Mouse (Mus musculus): ENCODE data around the gene Olfr1417.
"Not testable (repeated sequence)": the region's sequence is repeated elsewhere in the genome, so short reads cannot be mapped to it uniquely, and the experiment has no call there.

Olfr1417 gene

DNA sequence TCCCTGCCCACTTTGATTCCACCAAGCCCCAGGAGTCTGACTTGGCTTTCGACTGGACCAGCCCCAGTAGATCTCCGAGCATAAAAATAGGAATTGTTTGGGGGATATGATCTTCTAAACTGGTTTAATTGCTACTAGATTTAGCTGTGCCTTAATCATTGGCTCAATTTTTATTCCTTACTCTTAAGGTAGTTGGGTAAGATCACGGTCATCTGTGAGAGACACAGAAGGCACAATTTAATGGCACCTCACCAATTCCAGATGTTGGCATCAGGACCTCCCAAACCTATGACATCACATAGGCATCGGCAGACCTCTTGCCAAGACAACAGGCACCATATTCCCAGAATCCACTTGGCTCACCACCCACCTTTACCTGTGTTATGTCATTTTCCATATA, at the start of gene Olfr1417:
Olfr1417 (minus strand) TSS at position 101 of the 400 bp plus-strand sequence.
- no peak for DNase-seq (ENCODE audit: low spot score)

DNA sequence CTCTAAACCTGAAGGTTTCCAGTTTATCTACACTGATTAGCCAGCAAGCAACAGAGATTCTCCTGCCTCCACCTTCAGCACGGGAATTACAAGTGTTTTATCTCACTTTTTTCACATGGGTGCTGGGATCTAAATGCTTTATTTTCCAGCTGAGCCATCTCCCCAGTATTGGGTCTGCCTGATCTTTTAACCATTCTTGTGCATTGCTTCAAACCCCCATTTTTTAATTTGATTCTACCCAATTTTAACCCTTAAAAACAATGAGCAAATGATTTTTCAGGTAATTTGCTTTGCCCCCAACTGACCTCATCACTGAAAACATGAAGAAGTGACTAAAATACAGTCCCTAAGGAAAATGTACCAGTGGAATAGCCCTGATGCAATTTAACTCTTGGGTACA, 47.2 kb upstream of the Olfr1417 start, which contains the start of gene Olfr1420:
Olfr1420 (plus strand) TSS at position 301 of the 400 bp plus-strand sequence.
- no peak for DNase-seq (ENCODE audit: low spot score)

DNA sequence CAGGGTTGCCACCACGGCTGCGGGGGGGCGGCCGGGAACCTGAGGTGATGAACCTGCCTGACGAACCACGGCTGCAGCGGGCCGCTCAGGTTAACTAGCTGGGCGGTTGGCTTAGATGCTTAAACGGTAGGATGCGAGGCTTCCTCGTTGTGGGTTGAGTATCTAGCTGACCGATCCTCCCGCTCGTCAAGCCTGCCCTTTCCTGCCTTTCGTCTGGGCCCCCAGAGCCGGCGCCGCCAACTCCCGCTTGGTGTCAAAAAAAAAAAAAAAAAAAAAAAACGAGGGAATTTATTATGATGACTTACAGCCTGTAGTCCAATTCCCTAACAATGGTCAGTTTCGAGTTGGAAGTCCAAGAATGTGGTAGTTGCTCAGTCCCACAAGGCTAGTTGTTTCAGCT, 39.4 kb upstream of the Olfr1417 start:
- not testable (repeated sequence) for DNase-seq (ENCODE audit: low spot score)

DNA sequence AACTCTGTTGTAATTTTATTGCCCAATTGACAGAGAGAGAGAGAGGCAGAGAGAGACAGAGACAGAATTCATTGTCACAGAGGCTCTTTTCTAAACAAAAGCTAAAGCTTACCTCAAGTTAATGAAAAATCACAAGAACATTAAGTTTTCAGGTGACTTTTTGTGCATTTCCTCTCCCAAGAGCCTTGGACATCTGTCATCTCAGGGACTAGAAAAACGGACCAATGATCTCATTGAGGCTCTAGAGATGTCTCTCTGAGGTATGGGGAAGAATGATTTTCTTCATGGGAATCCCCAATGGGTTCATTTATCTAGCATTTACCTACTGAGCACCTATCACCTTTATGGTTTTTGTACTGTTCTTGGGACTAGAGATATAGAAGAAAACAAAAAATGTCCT, 36.0 kb upstream of the Olfr1417 start, which contains the start of gene Olfr1419:
Olfr1419 (minus strand) TSS at position 101 of the 400 bp plus-strand sequence.
- DNase-seq (ENCODE audit: low spot score) = no peak

DNA sequence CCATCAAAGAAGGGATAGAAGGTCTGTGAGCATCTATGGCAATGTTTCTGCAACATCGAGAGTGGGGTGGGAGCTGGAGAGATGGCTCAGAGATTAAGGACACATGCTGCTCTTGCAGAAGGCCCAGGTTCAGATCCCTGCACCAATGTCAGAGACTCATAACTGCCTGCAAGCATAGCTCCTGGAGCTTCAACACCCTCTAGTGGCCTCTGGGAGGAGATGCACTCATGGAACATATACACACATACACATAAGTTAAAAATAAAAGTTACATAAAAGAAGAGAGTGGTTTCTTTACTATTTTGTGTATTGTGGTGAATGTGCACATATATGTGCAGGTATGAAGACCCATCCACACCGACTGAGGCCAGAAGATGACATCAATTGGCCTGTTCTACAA, 28.8 kb upstream of the Olfr1417 start:
- no peak for DNase-seq (ENCODE audit: low spot score)

DNA sequence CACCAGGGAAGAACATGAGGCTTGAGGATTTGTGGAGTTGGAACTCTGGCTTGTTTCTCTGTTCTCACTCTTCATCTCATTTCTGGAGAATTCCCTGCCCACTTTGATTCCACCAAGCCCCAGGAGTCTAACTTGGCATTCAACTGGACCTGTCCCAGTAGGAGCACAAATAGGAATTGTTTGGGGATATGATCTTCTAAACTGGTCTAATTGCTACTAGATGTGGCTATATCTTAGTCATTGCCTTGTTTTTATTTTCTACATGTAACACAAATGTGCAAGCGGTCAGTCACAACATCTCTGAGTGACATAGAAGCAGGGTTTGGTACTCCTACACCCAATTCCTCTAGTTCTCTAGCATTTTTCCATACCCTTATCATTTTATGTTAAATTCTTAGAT, 21.9 kb upstream of the Olfr1417 start, which contains the start of gene Olfr1418:
Olfr1418 (minus strand) TSS at position 101 of the 400 bp plus-strand sequence.
- no peak for DNase-seq (ENCODE audit: low spot score)

DNA sequence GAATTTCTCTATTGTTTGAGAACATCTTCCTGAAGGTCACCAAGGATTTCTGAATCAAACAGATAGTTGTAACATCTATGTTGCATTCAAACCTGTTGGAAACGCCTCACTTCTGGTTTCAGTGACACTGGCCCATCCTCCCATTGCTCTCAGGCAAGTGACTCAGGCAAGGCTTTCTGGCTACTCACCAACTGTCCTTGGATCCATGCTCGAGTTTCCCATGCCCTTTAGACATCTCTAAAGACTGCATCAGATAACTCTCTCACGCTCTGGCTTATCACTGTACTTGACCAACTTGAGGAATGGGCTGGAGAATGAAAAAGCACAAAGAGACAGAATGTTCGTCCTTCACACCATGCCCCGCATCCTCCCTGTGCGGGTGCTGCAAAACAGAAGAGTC, 17.5 kb upstream of the Olfr1417 start:
- no peak for DNase-seq (ENCODE audit: low spot score)

DNA sequence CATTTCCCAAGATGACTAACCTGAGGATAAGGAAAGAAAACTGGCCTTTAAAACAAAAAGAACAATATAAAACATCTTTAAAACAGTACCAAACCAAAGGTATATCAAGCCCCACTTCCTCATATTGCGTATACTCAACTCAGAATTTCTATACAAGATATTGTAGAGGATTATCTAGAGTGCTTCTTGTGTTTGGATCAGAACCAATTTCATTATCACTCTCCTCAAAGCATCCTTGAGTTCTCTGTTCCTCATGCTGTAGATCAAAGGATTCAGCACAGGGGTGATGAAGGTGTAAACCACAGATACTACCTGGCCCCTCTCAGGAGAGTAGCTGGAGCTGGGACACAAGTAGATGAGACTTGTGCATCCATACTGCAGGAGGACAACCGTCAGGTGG, 15.8 kb upstream of the Olfr1417 start:
- no peak for DNase-seq (ENCODE audit: low spot score)

DNA sequence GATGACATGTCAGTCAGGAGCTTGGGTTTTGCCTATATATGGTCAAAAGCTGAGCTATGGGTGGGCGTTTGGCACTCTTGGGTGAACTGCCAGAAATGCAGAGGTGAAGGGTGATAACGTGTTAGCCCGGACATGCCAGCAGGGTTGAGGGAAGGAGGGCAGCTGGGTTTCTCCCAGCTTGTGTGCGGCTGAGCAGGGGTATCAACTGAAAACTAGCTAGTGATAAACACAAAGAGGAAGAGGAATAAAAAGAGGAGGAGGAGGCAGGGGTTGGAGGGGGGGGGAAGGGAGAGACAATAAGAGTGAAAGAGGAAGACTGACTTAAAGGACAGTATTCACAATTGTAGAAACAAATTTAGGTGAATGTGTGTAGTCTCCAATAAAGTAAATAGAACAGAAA, 13.6 kb upstream of the Olfr1417 start:
- DNase-seq (ENCODE audit: low spot score) = no peak

DNA sequence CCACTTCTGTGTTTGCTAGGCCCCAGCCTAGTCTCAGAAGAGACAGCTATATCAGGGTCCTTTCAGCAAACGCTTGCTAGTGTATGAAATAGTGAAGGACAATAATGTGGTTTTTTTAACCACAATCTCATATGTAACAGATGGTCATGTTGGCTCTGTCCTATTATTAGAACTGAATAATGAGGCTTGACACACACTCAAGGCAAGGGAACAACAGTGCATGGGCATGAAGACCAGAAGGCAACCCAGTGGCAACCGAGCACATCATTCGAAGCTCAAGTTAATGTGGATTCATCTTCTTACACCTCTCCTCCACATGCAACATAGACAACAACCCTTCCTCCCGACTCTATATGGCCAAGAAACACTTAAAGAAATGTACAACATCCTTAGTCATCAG, 7.3 kb upstream of the Olfr1417 start:
- no peak for DNase-seq (ENCODE audit: low spot score)

DNA sequence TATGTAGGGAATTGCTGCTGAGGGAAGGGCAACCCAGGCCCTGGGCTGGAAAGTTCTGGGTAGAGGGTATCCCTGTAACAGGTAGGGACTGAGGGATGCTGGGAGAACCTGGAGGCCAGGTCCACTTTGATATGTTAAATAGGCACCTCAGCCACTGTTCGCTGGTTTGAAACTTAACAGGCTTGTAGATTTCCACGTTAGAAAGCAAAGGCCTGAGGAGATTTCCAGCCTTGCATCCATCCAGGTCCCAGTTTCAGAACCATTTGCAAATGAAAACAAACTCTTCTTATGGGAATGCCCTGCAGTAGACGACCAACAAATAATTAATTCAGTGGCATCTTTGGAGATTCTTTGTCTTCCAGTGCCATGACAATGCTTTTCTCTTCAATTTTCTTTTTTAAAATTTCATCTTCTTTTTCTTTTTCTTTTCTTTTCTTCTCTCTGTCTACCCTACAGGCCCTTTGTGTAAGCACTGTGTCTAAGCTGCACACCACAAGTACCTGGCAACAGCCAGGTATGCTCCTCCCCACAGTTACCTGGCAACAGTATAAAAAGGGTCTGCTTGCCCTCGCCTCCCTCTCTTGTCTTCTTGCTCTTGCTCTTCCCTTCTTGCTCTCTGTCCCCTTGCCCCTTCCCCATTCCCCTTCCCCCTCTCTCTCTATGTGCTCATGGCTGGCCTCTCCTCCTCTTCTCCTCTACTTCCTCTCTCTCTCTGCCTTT, 15.5 kb downstream of the Olfr1417 start:
- DNase-seq (ENCODE audit: low spot score) = no peak

DNA sequence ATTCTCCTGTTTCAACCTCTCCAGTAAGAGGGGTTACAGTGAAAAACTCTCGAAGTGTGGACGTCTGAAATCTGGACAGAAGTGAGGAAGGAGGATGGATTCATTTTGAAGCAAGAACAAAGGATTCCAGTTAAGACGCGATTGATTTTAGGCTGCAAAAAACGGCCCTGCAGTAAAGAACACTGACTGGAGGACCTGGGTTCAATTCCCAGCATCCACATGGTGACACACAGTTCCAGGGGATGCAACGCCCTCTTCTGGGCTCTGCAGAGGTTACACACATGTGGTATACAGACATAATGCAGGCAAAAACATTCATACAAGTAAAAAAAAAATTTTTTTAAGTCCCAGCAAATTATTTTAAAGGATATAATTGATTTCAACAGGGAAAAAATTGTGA, 18.8 kb downstream of the Olfr1417 start:
- no peak for DNase-seq (ENCODE audit: low spot score)

DNA sequence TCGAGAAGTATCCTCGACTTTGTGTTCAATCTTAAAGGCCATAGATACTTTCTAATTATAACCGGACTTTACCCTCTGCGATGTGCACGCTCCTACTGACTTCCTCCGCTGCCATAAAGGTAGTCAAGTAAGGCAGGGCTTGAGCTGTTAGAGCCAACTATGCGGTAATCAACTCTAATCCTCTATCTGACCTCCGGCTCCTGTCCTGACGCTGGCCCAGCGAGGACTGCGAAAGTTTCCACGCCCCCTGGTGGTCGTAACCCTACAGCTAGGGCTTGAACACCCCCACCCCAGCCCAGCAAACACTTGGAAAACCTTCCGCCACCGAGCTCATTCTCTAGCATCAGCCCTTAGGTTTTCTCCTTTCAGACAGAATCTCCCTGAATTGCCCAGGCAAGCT, 19.2 kb downstream of the Olfr1417 start:
- DNase-seq (ENCODE audit: low spot score) = peak; percentile 86

DNA sequence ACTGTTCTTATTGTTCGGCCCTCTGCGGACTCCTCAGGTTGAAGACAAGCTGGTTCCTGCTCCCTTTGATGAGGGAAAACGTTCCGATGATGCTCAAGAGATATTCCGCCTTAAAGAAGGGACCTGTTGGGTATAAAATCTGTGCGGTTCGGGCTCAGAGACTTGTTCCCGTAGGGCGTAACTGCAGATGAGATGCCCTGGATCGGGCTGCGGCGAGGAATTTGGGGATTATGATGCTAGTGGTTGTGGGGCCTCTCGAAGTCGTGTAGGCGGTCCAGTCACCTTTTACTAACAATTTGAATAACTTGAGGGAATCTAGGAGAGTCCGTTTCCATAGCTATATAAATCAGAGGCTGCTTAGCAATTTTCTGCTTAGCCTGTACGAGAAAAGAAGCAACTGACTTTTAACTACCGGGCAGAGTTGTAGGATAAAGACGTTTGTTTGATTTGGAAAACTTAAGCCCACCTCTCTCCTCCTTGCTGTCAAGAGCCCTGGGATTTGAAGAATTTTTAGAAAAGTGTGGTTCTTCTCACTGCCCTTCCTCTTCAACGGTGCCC, 19.8 kb downstream of the Olfr1417 start, which contains the start of gene Stx3:
Stx3 (minus strand) TSS at position 261 of the 558 bp plus-strand sequence.
- DNase-seq (ENCODE audit: low spot score) = no peak

DNA sequence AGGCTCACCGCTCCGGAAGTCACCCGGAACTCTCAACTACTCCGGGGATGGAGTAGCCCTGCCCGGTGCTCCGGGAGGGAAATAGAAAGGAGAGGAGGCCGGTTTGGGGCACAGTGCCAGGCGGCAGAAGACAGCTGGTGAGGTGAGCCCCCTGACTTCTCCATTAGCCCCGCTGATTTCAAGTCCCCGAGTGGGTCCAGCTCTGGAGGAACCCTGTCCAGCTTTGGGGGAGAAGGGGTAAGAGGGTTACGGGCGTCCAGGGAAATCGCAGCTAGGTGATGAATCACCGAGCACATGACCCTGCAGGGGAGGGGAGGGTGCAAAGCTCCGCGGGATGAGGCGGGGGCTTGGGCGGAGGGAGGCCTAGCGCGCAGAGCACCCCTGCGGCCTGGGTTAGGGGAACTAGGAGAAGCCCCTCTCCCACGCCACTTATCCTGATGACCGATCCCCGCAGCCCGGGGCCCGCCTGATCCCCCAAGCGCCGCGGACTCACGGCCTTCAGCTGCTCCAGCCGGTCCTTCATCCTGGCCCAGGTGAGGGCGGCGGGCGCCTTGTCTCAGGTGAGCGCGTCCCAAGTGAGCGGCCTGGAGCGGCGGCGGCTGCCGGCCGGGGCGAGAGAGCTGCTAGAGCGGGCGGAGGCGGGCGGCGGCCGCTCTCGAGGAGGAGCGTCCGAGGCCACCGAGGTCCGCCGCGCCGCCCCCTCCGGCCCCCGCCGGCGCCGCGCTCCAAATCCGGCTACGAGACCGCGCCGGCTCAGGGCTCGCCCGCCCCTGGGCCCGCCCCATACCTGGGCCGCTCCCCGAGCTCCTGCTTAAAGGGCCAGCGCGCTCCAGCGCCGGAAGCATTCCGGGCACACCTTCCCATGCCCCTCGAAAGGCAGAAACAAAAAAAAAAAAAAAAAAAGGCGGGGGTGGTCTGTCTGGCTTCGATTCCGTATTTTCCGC, 20.5 kb downstream of the Olfr1417 start:
- DNase-seq (ENCODE audit: low spot score) = peak; percentile 70

DNA sequence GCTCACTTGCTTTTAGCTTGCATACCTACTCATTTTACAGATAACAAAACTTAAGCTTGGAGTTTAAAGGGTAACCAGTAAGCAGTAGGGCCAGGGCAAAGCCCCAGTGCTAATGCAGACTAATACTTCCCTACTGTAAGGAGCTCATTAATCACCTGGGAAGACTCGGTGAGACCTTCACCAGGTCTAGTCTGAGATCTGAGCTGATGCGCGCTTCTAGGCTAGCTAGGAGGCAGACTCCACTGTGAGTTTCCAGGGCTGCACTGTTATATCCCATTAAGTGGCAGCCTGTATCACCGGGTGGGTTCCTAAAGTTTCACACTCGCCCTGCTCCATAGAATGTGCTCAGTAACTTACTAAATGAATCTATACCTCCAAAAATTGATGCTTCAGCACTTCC, 21.4 kb downstream of the Olfr1417 start:
- no peak for DNase-seq (ENCODE audit: low spot score)

DNA sequence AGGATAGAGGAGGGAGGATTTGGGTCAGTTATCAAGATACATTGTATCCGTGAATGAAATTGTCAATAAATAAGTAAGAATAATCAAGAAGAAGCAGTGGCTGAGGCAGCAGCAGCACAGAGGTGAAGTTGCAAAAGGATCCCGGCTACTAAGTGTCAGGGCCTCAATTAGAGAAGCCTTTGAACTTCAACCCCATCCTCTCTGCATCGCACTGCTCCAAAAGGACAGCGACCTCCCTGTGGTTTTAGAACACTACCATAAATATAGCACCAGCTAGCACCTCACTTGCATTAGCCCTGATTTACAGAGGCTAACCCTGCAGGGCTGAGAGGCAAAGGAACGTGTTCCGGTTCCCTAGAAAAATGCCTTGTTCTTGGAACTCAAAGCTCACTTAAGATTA, 22.3 kb downstream of the Olfr1417 start:
- DNase-seq (ENCODE audit: low spot score) = peak; percentile 53

DNA sequence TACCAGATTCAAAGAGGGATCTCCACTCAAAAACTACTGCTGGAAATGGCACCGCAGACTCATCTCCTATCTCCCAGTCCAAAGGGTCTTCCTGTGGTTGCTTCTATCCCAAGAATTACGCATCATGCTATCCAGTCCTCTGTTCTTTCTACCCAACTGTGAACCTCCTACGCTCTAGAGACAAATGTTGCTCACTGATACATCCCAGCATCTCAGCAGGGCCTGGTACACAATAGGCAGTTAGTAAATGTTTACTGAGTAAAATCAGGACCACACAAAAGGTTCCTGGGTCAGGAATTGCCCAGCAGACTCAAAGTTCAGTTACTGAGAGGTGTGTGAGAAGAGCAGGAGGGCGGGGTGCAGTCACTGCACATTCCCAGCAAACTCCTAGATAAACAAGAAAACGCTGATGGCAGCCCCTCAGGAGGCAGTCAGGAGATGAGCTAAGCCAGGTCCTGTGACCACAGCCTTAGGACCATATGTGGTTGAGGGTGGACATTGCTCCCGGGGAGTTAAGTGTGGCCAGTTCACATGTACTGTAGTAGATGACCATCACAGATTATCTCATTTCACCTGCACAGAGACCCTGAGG, 24.2 kb downstream of the Olfr1417 start:
- DNase-seq (ENCODE audit: low spot score) = peak; percentile 87

DNA sequence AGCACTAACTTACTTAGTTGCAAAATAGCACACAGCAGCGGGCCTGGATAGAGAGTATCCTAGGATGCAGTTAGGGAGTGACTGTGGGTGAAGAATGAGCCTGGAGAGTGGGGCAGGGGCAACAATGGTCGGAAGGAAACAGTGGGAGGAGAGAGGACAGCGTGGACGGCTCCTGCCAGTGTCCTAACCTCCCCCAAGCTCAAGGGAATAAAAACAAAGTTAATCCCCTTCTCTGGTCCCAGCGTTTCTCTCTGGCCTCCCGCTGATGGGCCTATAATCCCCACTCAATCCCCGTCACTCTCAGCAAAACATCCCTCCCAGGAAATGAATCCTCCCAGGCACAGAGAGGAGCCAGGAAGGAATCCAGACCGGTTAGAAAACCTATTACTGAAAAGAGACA, 25.4 kb downstream of the Olfr1417 start:
- peak; percentile 24 for DNase-seq (ENCODE audit: low spot score)

DNA sequence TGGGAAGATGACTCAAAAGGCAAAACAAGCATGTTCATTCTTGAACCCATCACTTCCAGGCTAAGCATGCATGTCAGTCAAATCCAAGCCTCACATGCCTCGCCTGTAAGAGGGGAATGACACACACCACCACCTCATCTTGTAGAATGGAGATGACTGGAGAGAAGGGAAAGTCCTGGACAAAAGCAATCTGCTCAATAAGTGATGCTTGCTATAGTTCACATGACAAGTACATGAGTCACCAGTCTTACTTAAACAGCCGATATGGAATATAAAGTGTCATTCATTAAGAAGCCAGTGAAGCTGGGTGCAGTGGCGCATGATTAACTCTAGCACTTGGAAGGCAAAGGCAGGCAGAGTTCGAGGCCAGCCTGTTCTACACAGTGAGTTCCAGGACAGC, 25.9 kb downstream of the Olfr1417 start:
- DNase-seq (ENCODE audit: low spot score) = no peak

DNA sequence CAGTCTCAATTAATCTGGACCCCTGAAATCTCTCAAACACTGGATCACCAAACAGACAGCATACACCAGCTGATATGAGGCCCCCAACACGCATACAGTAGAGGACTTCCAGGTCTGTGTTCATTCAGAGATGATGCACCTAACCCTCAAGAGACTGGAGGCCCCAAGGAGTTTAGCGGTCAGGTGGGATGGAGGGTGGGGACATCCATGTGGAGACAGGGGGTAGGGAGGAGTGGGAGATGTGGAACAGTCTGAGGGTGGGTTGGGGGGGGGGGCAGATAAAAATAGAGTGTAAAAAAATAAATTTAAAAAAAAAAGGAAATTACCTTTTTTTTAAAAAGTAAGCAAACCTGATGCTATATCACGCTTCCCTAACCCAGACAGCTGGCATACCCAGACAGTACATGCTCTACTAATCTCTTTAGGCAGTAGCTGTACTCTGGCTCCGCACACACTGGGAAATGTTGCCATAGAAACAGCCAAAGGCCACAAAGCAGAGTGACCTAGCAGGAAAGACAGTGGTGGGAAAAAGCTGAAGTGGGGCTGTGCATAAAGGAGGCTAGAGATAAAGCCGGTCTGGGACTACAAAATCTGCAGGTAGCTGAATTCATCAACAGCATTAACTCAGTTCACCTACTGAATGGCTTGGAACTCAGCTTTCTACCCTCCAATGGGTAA, 27.2 kb downstream of the Olfr1417 start:
- peak; percentile 47 for DNase-seq (ENCODE audit: low spot score)

DNA sequence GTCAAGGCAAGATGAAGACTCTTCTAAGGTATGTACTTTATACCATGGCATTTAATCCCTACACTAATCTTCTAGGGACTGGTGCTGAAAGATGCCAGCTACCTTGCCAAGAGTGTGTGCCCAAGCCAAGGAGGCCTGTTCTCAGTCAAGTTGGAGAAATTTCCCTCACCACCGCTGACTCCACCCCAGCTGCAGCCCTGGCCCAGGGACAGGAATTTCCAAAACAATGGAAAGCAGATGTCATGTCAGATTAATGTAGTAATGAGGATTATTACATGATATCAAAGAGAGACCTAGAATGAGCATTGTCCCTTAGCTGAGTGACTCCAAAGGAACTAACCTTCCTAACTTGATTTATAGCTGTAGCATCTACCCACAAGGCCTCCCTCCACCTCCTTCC, 28.2 kb downstream of the Olfr1417 start:
- no peak for DNase-seq (ENCODE audit: low spot score)

All from yolk sac, embryonic 10.5 days (tissue).